Mouse (Mus musculus) erythroblast, embryonic 14.5 days (primary cell): ENCODE measurements around the gene Nfat5.

ENCODE experiments used
- GATA1 ChIP-seq: IDR thresholded peaks from 2 replicates; pipeline ENCODE4 v1.6.1; 2012; ENCODE audit warnings: low read length, inconsistent platforms, mixed read lengths
- TAL1 ChIP-seq: IDR thresholded peaks from 3 replicates; pipeline ENCODE4 v1.6.1; 2012; ENCODE audit warnings: low read length, inconsistent platforms, mixed read lengths

GRCm38 (mm10) chr8:107385063-107385462 lies 91.8 kb downstream of the Nfat5 start:
- no peak for TF ChIP-seq GATA1
- no peak for TF ChIP-seq TAL1
